In genomic region chr8:123345856-123346255, GRCm38 (mm10) we compare ENCODE assay signal across 19 mouse cellular contexts.
"Had no signal": no experiment of that assay in that cellular context is flagged by ENCODE, and none has a peak within 500 bp of the region (broad histone marks: within the 10 kb centered on the region; RNA-seq: fewer than 3 reads in every experiment).

No protein-coding gene starts in this region.

- ATAC-seq: lung, postnatal 0 days had no signal

- H3K9me3 ChIP-seq: liver, embryonic 13.5 days; midbrain, embryonic 10.5 days; neural tube, embryonic 12.5 days; neural tube, embryonic 15.5 days had no signal

- DNase-seq: kidney, adult 18-20 months; kidney, adult 9 months; kidney, postnatal 25 days; layer of hippocampus, adult 9-11 months; liver, embryonic 13.5 days; lung, adult 2 months; lung, postnatal 36 days; midbrain, embryonic 14.5 days; right cerebral cortex, adult 18-20 months; right cerebral cortex, postnatal 14 days; right cerebral cortex, postnatal 4 days; thymus, postnatal 25 days had no signal

- H3K4me1 ChIP-seq: midbrain, embryonic 10.5 days; neural tube, embryonic 12.5 days had no signal

- H3K36me3 ChIP-seq: liver, embryonic 13.5 days had no signal

- H3K4me2 ChIP-seq: liver, embryonic 13.5 days; neural tube, embryonic 12.5 days; neural tube, embryonic 15.5 days had no signal

- H3K4me3 ChIP-seq: layer of hippocampus, adult 2 months; liver, embryonic 13.5 days; megakaryocyte, embryonic 14.5 days; midbrain, embryonic 10.5 days; neural tube, embryonic 12.5 days; neural tube, embryonic 15.5 days had no signal

- H3K9ac ChIP-seq: liver, embryonic 13.5 days; neural tube, embryonic 12.5 days; neural tube, embryonic 15.5 days had no signal

- H3K27ac ChIP-seq: layer of hippocampus, adult 2 months; liver, embryonic 13.5 days; midbrain, embryonic 10.5 days; neural tube, embryonic 12.5 days; neural tube, embryonic 15.5 days; stomach, postnatal 0 days had no signal

- H3K27me3 ChIP-seq: liver, embryonic 13.5 days; neural tube, embryonic 12.5 days; neural tube, embryonic 15.5 days had no signal
